Mouse (Mus musculus) brain, embryonic 14.5 days (tissue): ENCODE data around the gene Pax7.

Experiments used
- CTCF ChIP-seq: fragments of 200-500 bp; IDR thresholded peaks from 2 replicates; pipeline ENCODE4 v1.5.1; 2012; ENCODE audit warnings: inconsistent platforms, mild to moderate bottlenecking, moderate library complexity, borderline replicate concordance; ENCODE audit not compliant: insufficient read depth, insufficient read length; ENCODE audit errors: extremely low read depth
- POLR2A ChIP-seq: fragments of 200-500 bp; IDR thresholded peaks from 2 replicates; pipeline ENCODE4 v1.6.1; 2012; ENCODE audit warnings: mild to moderate bottlenecking, inconsistent platforms, borderline replicate concordance; ENCODE audit not compliant: poor library complexity, insufficient read depth, insufficient read length, severe bottlenecking; ENCODE audit errors: extremely low read depth

- TF ChIP-seq POLR2A (no peak), CTCF (no peak)
Measured at GRCm38 (mm10) chr4:139836196-139836595, 2.9 kb upstream of the Pax7 start.
